Mouse (Mus musculus) spleen, adult 12 weeks (tissue): ENCODE results near the gene Med25.

Experiments
- DNase-seq: peaks from one replicate; pipeline ENCODE4 v3.0.0; 2022; ENCODE audit warnings: low spot score

The Med25 gene

GRCm38 (mm10) chr7:44847772-44848171 is 44.7 kb downstream of the Med25 start:
- no peak for DNase-seq

GRCm38 (mm10) chr7:44846804-44847203 is 45.7 kb downstream of the Med25 start:
- no peak for DNase-seq

GRCm38 (mm10) chr7:44845006-44845405 is 47.5 kb downstream of the Med25 start:
- no peak for DNase-seq

GRCm38 (mm10) chr7:44841825-44842463 is 50.6 kb downstream of the Med25 start:
- DNase-seq, result no peak

- no peak for DNase-seq
Measured at GRCm38 (mm10) chr7:44840426-44840825, 52.1 kb downstream of the Med25 start.

- DNase-seq, result no peak
Measured at GRCm38 (mm10) chr7:44839491-44840191, 52.9 kb downstream of the Med25 start.

- no peak for DNase-seq
Measured at GRCm38 (mm10) chr7:44839171-44839490, 53.4 kb downstream of the Med25 start.

- DNase-seq, result no peak
Measured at GRCm38 (mm10) chr7:44838073-44838472, 54.4 kb downstream of the Med25 start.

GRCm38 (mm10) chr7:44836423-44837053 is 56.0 kb downstream of the Med25 start:
- DNase-seq, result no peak

GRCm38 (mm10) chr7:44836016-44836404 is 56.5 kb downstream of the Med25 start:
- DNase-seq, result no peak

GRCm38 (mm10) chr7:44835373-44836015 is 57.0 kb downstream of the Med25 start:
- DNase-seq, result no peak

GRCm38 (mm10) chr7:44832763-44833162 is 59.7 kb downstream of the Med25 start:
- DNase-seq, result no peak

- DNase-seq, result no peak
Measured at GRCm38 (mm10) chr7:44828706-44829105, 63.8 kb downstream of the Med25 start.

- DNase-seq, result no peak
Measured at GRCm38 (mm10) chr7:44826771-44827170, 65.7 kb downstream of the Med25 start.
